Mouse (Mus musculus) erythroblast, embryonic 14.5 days (primary cell): ENCODE data around the gene Pex13.

Source experiments
- GATA1 ChIP-seq: IDR thresholded peaks from 2 replicates; pipeline ENCODE4 v1.6.1; 2012; ENCODE audit warnings: low read length, inconsistent platforms, mixed read lengths
- TAL1 ChIP-seq: IDR thresholded peaks from 3 replicates; pipeline ENCODE4 v1.6.1; 2012; ENCODE audit warnings: low read length, inconsistent platforms, mixed read lengths

DNA sequence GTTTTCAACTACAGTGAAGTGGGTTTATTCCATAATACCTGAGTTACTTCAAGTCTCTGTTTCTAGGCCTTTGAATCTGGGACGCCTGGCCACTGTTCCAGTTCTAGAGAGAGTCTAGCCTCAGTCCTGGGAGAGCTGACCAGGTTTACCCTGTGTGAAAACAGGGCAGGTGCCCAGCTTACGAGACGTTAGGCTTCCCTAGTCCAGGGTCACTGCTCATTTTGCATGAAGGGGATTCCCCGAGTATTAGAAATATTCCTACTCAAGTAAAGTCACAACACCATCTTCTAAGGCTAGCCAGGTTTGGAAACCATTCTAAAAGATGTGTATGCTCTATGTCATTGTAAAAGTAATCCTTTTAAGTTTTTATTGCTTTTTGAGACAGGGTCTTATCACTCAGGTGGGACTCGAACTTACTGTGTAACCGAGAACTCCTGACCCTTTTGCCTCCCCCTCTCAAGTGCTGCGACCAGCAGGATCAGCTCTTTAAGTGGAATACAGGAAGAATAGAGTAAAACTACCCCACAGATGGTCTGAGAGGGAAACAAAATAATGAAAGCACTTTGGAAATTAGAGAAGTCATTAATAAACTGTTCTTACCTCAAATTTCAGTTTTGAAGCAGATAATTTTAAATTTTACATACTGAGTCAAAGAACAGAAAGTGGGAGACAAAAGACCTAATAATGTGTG lies 39.0 kb upstream of the Pex13 start:
- no peak for TF ChIP-seq TAL1
- no peak for TF ChIP-seq GATA1
